Mouse (Mus musculus): ENCODE data around the gene Zfp341. TPM values are rescaled to one million over a fixed set of nuclear protein-coding genes. Genes with fewer than 3 reads are reported as not detected.

Zfp341 gene
- polyA plus RNA-seq, 2 experiments, result 1.1 to 3.6 TPM

- Histone ChIP-seq H3K9me3 (ENCODE audit: control insufficient read depth, low read length) (no peaks in the 10 kb centered on the region), H3K36me3 (replicated peaks; ENCODE audit: control insufficient read depth, insufficient read depth, low read depth) (no peaks in the 10 kb centered on the region; the same call in 1 of the 2 replicates), H3K27me3 (ENCODE audit: control insufficient read depth, insufficient read depth, low read length) (no peaks in the 10 kb centered on the region), H3K4me2 (ENCODE audit: low read depth) (no peak overlapping the region), H3K4me1 (replicated peaks; ENCODE audit: control insufficient read depth in 2 of 2, insufficient read depth in 2 of 2, low read length in 1 of 2) (peaks cover 23 to 26% of the 10 kb centered on the region in 2 experiments), H3K27ac (no peak overlapping the region), H3K9ac (replicated peaks) (no peak overlapping the region), H3K4me3 (ENCODE audit: insufficient read depth in 1 of 2, low read depth in 2 of 2, low read length in 2 of 2) (no peak overlapping the region)
- 37% methylated on average over 2 of the region's 2 CpGs for WGBS (ENCODE audit: insufficient replicate concordance)
- no peak for ATAC-seq (ENCODE audit: insufficient read depth)
- DNase-seq (ENCODE audit: low read depth in 3 of 3, low spot score in 3 of 3), result no peak
- TF ChIP-seq CTCF (IDR thresholded peaks at IDR 0.05; ENCODE audit: low read depth), result no peak
- no peak for TF ChIP-seq EP300 (IDR thresholded peaks at IDR 0.05; ENCODE audit: low read depth)
Measured at GRCm38 (mm10) chr2:154680337-154680736, 67.2 kb downstream of the Zfp341 start.

DNA sequence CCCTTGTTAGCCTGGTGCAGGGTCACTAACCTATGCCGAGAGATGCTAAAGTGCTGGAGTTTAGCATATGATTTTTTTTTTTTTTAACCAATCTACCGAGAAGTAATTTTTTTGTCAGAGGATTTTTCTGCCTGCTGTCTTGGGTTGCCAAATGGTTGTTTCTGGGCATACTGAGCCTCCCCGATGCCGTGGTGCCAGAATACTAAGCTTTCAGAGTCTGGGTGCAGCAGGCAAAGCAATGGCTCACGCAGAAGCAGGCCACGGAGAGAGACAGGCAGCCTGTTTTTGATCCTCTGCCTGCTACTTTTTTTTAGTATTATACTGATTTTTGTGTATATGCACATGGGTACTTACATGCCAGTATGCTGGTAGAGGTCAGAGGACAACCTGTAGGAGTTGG is 67.8 kb downstream of the Zfp341 start:
- no peak overlapping the region for H3K9ac ChIP-seq (replicated peaks)
- 86% methylated on average over 6 of the region's 6 CpGs for WGBS (ENCODE audit: insufficient replicate concordance)
- no peak for ATAC-seq (ENCODE audit: insufficient read depth)

GRCm38 (mm10) chr2:154682712-154683111 is 69.6 kb downstream of the Zfp341 start:
- Histone ChIP-seq H3K4me1 (replicated peaks; ENCODE audit: control insufficient read depth in 2 of 2, insufficient read depth in 2 of 2, low read length in 1 of 2) (peaks cover 11% of the 10 kb centered on the region in 2 experiments), H3K36me3 (replicated peaks; ENCODE audit: control insufficient read depth, insufficient read depth, low read depth) (no peaks in the 10 kb centered on the region), H3K4me3 (ENCODE audit: insufficient read depth in 1 of 2, low read depth in 2 of 2, low read length in 2 of 2) (no peak overlapping the region), H3K4me2 (ENCODE audit: low read depth) (no peak overlapping the region), H3K27ac (no peak overlapping the region), H3K27me3 (ENCODE audit: control insufficient read depth, insufficient read depth, low read length) (no peaks in the 10 kb centered on the region), H3K9me3 (ENCODE audit: control insufficient read depth, low read length) (no peaks in the 10 kb centered on the region), H3K9ac (replicated peaks) (no peak overlapping the region)
- 66% methylated on average over 1 of the region's 1 CpGs for WGBS (ENCODE audit: insufficient replicate concordance)
- TF ChIP-seq EP300 (IDR thresholded peaks at IDR 0.05; ENCODE audit: low read depth) (no peak), CTCF (IDR thresholded peaks at IDR 0.05; ENCODE audit: low read depth) (no peak)
- no peak for ATAC-seq (ENCODE audit: insufficient read depth)
- no peak for DNase-seq (ENCODE audit: low read depth in 3 of 3, low spot score in 3 of 3)

More for the DNA sequence above, 67.8 kb downstream of the Zfp341 start:
- no peak for DNase-seq (ENCODE audit: low read depth in 3 of 3, low spot score in 3 of 3)
- Histone ChIP-seq H3K4me1 (replicated peaks; ENCODE audit: control insufficient read depth in 2 of 2, insufficient read depth in 2 of 2, low read length in 1 of 2) (peaks cover 23 to 24% of the 10 kb centered on the region in 2 experiments), H3K27me3 (ENCODE audit: control insufficient read depth, insufficient read depth, low read length) (no peaks in the 10 kb centered on the region), H3K9me3 (ENCODE audit: control insufficient read depth, low read length) (no peaks in the 10 kb centered on the region), H3K36me3 (replicated peaks; ENCODE audit: control insufficient read depth, insufficient read depth, low read depth) (no peaks in the 10 kb centered on the region), H3K27ac (no peak overlapping the region), H3K4me3 (ENCODE audit: insufficient read depth in 1 of 2, low read depth in 2 of 2, low read length in 2 of 2) (no peak overlapping the region), H3K4me2 (ENCODE audit: low read depth) (no peak overlapping the region)
- no peak for TF ChIP-seq EP300 (IDR thresholded peaks at IDR 0.05; ENCODE audit: low read depth)
- TF ChIP-seq CTCF (IDR thresholded peaks at IDR 0.05; ENCODE audit: low read depth), result no peak

GRCm38 (mm10) chr2:154684901-154685470 is 71.9 kb downstream of the Zfp341 start:
- Histone ChIP-seq H3K27me3 (ENCODE audit: control insufficient read depth, insufficient read depth, low read length) (no peaks in the 10 kb centered on the region), H3K9me3 (ENCODE audit: control insufficient read depth, low read length) (no peaks in the 10 kb centered on the region), H3K27ac (no peak overlapping the region), H3K36me3 (replicated peaks; ENCODE audit: control insufficient read depth, insufficient read depth, low read depth) (peaks cover 2% of the 10 kb centered on the region; the same call in 1 of the 2 replicates), H3K4me1 (replicated peaks; ENCODE audit: control insufficient read depth in 2 of 2, insufficient read depth in 2 of 2, low read length in 1 of 2) (peaks cover 2 to 3% of the 10 kb centered on the region in 2 experiments; a peak in 3 of 4 replicates), H3K4me2 (ENCODE audit: low read depth) (no peak overlapping the region), H3K4me3 (ENCODE audit: insufficient read depth in 1 of 2, low read depth in 2 of 2, low read length in 2 of 2) (no peak overlapping the region), H3K9ac (replicated peaks) (no peak overlapping the region)
- TF ChIP-seq EP300 (IDR thresholded peaks at IDR 0.05; ENCODE audit: low read depth) (no peak), CTCF (IDR thresholded peaks at IDR 0.05; ENCODE audit: low read depth) (no peak)
- WGBS (ENCODE audit: insufficient replicate concordance), result 87% methylated on average over 7 of the region's 7 CpGs
- ATAC-seq (ENCODE audit: insufficient read depth) (no peak), DNase-seq (ENCODE audit: low read depth in 3 of 3, low spot score in 3 of 3) (no peak)

DNA sequence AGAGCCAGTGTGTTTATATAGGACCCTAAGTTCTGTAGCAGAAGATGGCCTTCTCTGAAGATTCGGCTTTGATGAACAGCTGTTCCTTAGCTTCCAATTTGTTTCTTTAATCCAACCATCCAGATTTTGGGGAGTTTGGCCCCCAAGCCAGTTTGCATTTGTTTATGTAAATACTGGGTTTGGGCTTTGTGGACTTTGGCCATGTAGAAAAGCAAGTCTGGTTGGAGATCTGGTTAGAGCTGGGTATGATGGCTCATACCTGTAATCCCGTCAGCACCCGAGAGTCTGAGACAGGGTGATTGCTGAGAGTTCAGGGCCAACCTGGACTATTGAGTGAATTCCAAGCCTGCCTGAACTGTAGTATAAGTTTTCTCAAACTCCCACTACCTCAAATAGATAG is 72.7 kb downstream of the Zfp341 start:
- ATAC-seq (ENCODE audit: insufficient read depth) (no peak), DNase-seq (ENCODE audit: low read depth in 3 of 3, low spot score in 3 of 3) (no peak)
- H3K4me3 ChIP-seq (ENCODE audit: insufficient read depth in 1 of 2, low read depth in 2 of 2, low read length in 2 of 2), result no peak overlapping the region

More for the DNA sequence above, 72.7 kb downstream of the Zfp341 start:
- Histone ChIP-seq H3K9ac (replicated peaks) (no peak overlapping the region), H3K27ac (no peak overlapping the region), H3K4me2 (ENCODE audit: low read depth) (no peak overlapping the region), H3K27me3 (ENCODE audit: control insufficient read depth, insufficient read depth, low read length) (no peaks in the 10 kb centered on the region), H3K36me3 (replicated peaks; ENCODE audit: control insufficient read depth, insufficient read depth, low read depth) (peaks cover 7% of the 10 kb centered on the region), H3K4me1 (replicated peaks; ENCODE audit: control insufficient read depth in 2 of 2, insufficient read depth in 2 of 2, low read length in 1 of 2) (peaks cover 0 to 3% of the 10 kb centered on the region in 2 experiments; a peak in 1 of 4 replicates), H3K9me3 (ENCODE audit: control insufficient read depth, low read length) (no peaks in the 10 kb centered on the region)
- 70% methylated on average over 3 of the region's 3 CpGs for WGBS (ENCODE audit: insufficient replicate concordance)
- TF ChIP-seq CTCF (IDR thresholded peaks at IDR 0.05; ENCODE audit: low read depth) (no peak), EP300 (IDR thresholded peaks at IDR 0.05; ENCODE audit: low read depth) (no peak)
